Mouse (Mus musculus): ENCODE measurements at regions not wholly inside any gene's neighbourhood (a gene's known extent, or its start where the extent isn't known, plus 50 kb on each side); places are given as distances from the start of the nearest gene placed in this dataset.

DNA sequence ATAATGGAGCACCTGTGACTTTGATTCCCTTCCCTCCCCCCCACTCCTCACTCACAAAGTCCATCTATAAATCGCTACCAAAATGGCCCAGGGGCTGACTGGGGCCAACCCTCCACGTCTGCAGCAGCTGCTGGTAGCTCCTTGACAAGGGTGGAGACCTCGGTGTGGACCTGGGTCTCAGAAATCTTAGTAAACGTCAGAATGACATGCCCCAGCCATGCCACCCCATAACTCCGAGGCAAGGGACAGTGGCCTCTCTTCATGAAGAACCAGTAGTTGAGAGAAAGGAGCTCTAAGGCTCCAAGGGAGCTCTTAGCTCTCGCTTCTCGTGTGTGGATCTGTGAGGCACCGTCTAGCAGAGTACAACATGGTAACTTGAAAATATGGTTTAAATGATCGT is 398.4 kb downstream of the Zfp536 start:
- peaks cover 7% of the 10 kb centered on the region; the same call in 1 of the 2 replicates for H3K4me1 ChIP-seq (ENCODE audit: control insufficient read depth, insufficient read depth, low read length)
- peak in 1 of 2 experiments; percentile 26 for DNase-seq
- H3K27me3 ChIP-seq (ENCODE audit: control insufficient read depth, insufficient read depth, low read length), result no peaks in the 10 kb centered on the region
- no peak overlapping the region for H3K4me3 ChIP-seq (replicated peaks; ENCODE audit: insufficient read depth, low read depth, low read length)
- WGBS, result 84% methylated on average over 9 of the region's 9 CpGs
- no peak overlapping the region for H3K27ac ChIP-seq (ENCODE audit: insufficient read depth, low read length)
- TF ChIP-seq POLR2A (IDR thresholded peaks at IDR 0.05; ENCODE audit: borderline replicate concordance, insufficient read depth, low read length) (no peak), CTCF (IDR thresholded peaks at IDR 0.05; ENCODE audit: borderline replicate concordance, insufficient read depth, low read depth, low read length) (no peak)

DNA sequence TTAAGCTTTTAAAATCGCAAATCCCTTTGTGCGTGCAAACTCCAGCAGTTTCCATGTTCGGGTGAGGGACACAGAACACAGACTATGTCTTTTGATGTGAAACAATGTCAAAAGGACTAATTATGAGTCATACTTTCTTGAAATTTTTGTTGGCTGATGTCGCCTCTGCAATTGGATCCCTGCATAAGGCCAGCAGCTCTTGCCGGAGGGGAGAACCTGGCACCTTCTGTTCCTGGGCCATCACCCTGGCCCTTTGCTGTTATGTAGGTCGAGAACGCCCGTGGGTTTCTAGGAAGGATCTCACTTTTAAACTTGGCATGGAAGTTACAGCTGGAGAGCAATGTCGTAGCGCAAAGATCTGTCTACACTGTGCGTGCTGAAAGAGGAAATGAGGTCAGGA is 397.9 kb downstream of the Zfp536 start:
- 43% methylated on average over 11 of the region's 11 CpGs for WGBS
- Histone ChIP-seq H3K4me3 (replicated peaks; ENCODE audit: insufficient read depth, low read depth, low read length) (no peak overlapping the region), H3K4me1 (ENCODE audit: control insufficient read depth, insufficient read depth, low read length) (peaks cover 7% of the 10 kb centered on the region; the same call in 1 of the 2 replicates), H3K27ac (ENCODE audit: insufficient read depth, low read length) (peak overlapping the region; percentile 31; the same call in 1 of the 2 replicates), H3K27me3 (ENCODE audit: control insufficient read depth, insufficient read depth, low read length) (no peaks in the 10 kb centered on the region)
- DNase-seq, result peak; percentile 42 to 52
- TF ChIP-seq POLR2A (IDR thresholded peaks at IDR 0.05; ENCODE audit: borderline replicate concordance, insufficient read depth, low read length) (no peak), CTCF (IDR thresholded peaks at IDR 0.05; ENCODE audit: borderline replicate concordance, insufficient read depth, low read depth, low read length) (no peak)

DNA sequence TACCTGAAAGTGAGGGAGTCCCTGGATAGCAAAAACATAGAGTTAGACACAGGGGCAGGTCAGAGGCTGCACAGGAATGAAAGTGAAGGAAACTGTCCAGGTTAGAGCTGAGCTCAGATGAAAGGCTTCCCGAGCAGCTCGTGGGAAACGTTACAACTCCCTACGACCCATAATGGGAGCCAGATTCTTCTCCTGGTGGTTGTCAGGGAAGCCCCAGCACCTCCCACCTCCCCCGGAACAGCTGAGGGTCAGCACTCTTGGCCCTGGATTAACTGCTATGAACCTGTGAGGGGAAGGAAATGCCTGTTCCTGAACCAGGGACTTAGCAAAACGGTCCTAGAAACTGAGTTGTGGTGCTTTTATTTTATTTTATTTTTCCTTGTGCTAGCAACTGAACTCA is 397.2 kb downstream of the Zfp536 start:
- Histone ChIP-seq H3K4me3 (replicated peaks; ENCODE audit: insufficient read depth, low read depth, low read length) (no peak overlapping the region), H3K27me3 (ENCODE audit: control insufficient read depth, insufficient read depth, low read length) (no peaks in the 10 kb centered on the region), H3K27ac (ENCODE audit: insufficient read depth, low read length) (peak overlapping the region; percentile 31; the same call in 1 of the 2 replicates), H3K4me1 (ENCODE audit: control insufficient read depth, insufficient read depth, low read length) (peaks cover 7% of the 10 kb centered on the region; the same call in 1 of the 2 replicates)
- 58% methylated on average over 6 of the region's 6 CpGs for WGBS
- peak in 1 of 2 experiments; percentile 17 for DNase-seq
- TF ChIP-seq CTCF (IDR thresholded peaks at IDR 0.05; ENCODE audit: borderline replicate concordance, insufficient read depth, low read depth, low read length) (no peak), POLR2A (IDR thresholded peaks at IDR 0.05; ENCODE audit: borderline replicate concordance, insufficient read depth, low read length) (no peak)

DNA sequence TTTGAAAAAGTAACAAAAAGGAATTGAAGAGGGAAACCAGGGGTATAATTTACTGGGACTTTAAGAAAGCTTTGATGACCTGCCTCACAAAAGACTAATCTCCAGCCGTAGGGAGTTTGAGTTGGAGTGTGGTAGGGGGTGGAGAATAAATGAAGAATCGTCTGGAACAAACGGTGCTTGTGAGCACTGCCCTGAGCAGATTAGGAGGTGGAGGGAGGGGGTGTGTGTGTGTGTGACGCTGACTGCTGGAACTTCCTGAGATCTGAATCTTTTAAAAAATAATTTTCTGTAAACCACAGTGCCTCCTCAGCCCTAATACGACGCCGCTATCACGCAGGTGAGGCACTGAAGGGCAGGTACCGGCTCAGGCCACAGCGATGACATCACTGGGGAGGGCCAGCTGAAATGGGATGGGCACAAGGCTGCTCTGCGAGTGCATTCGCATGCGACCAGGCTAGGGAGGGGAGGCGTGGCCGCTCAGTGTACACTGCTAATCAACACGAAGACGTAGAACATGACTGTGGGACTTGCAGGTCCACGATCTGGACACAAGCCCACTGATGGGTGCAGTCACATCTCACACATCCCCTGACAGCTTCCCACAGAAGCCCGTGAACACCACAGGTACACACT is 395.4 kb downstream of the Zfp536 start:
- H3K27me3 ChIP-seq (ENCODE audit: control insufficient read depth, insufficient read depth, low read length), result no peaks in the 10 kb centered on the region
- DNase-seq, result no peak
- WGBS, result 61% methylated on average over 19 of the region's 19 CpGs
- no peak for TF ChIP-seq POLR2A (IDR thresholded peaks at IDR 0.05; ENCODE audit: borderline replicate concordance, insufficient read depth, low read length)
- no peak for TF ChIP-seq CTCF (IDR thresholded peaks at IDR 0.05; ENCODE audit: borderline replicate concordance, insufficient read depth, low read depth, low read length)
- H3K4me1 ChIP-seq (ENCODE audit: control insufficient read depth, insufficient read depth, low read length), result peaks cover 7% of the 10 kb centered on the region; the same call in 1 of the 2 replicates
- no peak overlapping the region for H3K4me3 ChIP-seq (replicated peaks; ENCODE audit: insufficient read depth, low read depth, low read length)
- H3K27ac ChIP-seq (ENCODE audit: insufficient read depth, low read length), result no peak overlapping the region

DNA sequence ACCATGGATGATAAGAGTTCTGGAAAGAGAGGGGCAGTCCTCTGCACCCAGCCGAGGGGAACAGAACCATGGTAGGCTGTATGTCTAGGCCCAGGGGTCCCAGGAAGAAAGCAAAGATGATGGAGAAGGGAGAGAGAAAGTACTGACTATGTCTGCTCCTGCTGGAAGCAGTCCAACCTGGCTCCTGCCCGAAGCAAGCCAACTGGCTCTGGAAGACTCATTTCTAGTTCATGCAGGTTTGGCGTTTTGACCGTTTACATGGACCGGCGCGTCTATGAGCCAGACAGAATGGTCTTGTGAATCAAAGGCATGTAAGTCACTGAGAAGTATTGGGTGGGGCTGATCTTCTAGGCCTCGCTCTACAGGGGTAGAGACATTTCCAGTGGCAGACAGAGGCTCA is 385.6 kb downstream of the Zfp536 start:
- Histone ChIP-seq H3K27ac (ENCODE audit: insufficient read depth, low read length) (no peak overlapping the region), H3K4me3 (replicated peaks; ENCODE audit: insufficient read depth, low read depth, low read length) (no peak overlapping the region), H3K27me3 (ENCODE audit: control insufficient read depth, insufficient read depth, low read length) (no peaks in the 10 kb centered on the region), H3K4me1 (ENCODE audit: control insufficient read depth, insufficient read depth, low read length) (peaks cover 26% of the 10 kb centered on the region)
- 40% methylated on average over 8 of the region's 8 CpGs for WGBS
- peak; percentile 58 to 70 for DNase-seq
- no peak for TF ChIP-seq CTCF (IDR thresholded peaks at IDR 0.05; ENCODE audit: borderline replicate concordance, insufficient read depth, low read depth, low read length)

DNA sequence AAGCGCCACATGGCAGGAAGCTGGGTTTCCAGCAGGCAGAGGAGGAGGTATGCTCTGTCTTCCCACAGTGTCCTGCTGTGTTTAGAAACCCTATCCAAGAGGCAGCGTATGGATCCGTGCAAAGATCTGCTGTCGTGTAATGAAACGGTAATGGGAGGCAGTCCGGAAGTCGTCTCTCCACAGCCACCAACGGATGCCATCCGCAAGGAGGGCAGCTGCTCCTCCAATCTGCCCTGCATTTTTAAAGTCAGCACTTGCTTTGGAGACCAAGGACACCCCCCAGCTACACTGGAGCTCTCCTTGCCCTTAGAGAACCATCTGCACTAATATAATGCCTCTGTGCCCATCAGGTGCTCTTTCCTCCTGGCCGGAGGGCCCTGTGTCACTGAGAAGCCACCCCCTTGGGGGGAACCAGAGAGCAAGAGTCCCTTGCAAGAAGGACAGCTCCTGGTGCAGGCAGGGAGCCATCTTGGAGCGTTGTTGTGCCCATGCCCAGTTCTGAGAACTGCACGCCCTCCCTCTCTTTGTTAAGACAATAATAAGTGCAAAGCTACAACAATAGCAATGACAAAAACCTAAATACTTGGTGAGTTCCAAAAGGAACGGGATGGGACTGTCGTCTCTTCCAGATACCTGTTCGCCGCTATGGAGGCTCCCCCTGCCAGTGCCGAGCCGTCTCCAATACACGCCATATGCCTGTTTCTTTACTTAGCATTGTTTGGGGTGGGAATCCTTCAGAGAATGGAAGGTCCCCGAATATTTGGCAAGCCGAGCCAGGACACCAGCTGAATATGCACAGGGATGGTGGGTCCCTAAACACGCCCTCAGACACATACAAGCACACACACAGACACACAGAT is 384.4 kb downstream of the Zfp536 start:
- no peaks in the 10 kb centered on the region for H3K27me3 ChIP-seq (ENCODE audit: control insufficient read depth, insufficient read depth, low read length)
- peak; percentile 72 to 80 for DNase-seq
- peak overlapping the region; percentile 1 for H3K4me3 ChIP-seq (replicated peaks; ENCODE audit: insufficient read depth, low read depth, low read length)
- 14% methylated on average over 22 of the region's 22 CpGs for WGBS
- H3K27ac ChIP-seq (ENCODE audit: insufficient read depth, low read length), result peak overlapping the region; percentile 51
- H3K4me1 ChIP-seq (ENCODE audit: control insufficient read depth, insufficient read depth, low read length), result peaks cover 35% of the 10 kb centered on the region
- TF ChIP-seq CTCF (IDR thresholded peaks at IDR 0.05; ENCODE audit: borderline replicate concordance, insufficient read depth, low read depth, low read length), result no peak
- no peak for TF ChIP-seq POLR2A (IDR thresholded peaks at IDR 0.05; ENCODE audit: borderline replicate concordance, insufficient read depth, low read length)

DNA sequence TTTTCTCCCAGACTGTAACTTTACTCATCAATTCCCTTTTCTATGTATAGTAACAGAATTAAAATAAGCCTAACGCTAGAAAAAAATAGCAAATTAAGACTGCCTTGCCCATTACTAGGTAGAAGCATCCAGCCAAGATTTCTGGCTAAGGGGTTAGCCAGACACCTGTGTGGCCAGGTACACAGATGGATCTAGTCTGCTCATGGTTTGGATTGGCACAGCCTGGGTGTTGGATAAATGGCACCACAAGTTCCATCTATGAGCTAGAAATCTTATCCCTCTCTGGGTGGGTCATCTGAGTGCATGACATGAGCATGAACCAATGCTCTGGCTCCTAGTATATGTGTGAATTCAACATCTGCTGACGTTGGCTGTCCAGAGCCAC is 383.7 kb downstream of the Zfp536 start:
- WGBS, result 46% methylated on average over 2 of the region's 2 CpGs
- Histone ChIP-seq H3K4me1 (ENCODE audit: control insufficient read depth, insufficient read depth, low read length) (peaks cover 42% of the 10 kb centered on the region), H3K27ac (ENCODE audit: insufficient read depth, low read length) (no peak overlapping the region)

More for the DNA sequence above, 383.7 kb downstream of the Zfp536 start:
- Histone ChIP-seq H3K4me3 (replicated peaks; ENCODE audit: insufficient read depth, low read depth, low read length) (no peak overlapping the region), H3K27me3 (ENCODE audit: control insufficient read depth, insufficient read depth, low read length) (no peaks in the 10 kb centered on the region)
- DNase-seq, result peak in 1 of 2 experiments; percentile 46
- no peak for TF ChIP-seq CTCF (IDR thresholded peaks at IDR 0.05; ENCODE audit: borderline replicate concordance, insufficient read depth, low read depth, low read length)
- no peak for TF ChIP-seq POLR2A (IDR thresholded peaks at IDR 0.05; ENCODE audit: borderline replicate concordance, insufficient read depth, low read length)

Measured in cerebellum, adult 2 months (tissue).